Mouse (Mus musculus): ENCODE results near the gene Pde4dip.

Gene Pde4dip

DNA sequence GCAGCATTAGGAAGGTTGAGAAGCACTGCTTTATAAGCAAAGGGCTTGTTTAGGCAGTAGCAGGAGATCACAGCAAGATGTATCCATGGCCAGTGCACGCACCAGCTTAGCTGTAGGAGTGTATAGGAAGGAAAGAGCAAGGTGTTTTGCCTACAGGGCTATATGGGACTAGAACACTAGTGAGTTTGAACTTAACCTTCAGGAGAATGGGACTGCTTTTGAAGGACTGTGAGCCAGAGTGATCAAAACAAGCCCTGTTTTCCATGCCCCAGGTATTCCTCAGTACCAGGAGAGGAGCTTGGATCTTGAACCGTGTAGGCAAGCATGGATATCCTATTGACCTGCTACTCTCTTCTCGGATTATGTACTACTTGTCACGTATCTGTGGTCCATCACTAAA, 247.1 kb downstream of the Pde4dip start:
- DNase-seq, result no peak
